Mouse (Mus musculus): ENCODE results near the gene Cbx8. TPM values are rescaled to one million over a fixed set of nuclear protein-coding genes. Genes with fewer than 3 reads are reported as not detected.

Cbx8 gene
- polyA plus RNA-seq, 1 experiment from 2014 or later: 9.3 TPM

GRCm38 (mm10) chr11:119014455-119014854, 26.3 kb downstream of the Cbx8 start:
- H3K4me2 ChIP-seq (replicated peaks; ENCODE audit: low read depth, low read length): no peak overlapping the region
- H3K4me1 ChIP-seq (replicated peaks; ENCODE audit: control insufficient read depth, insufficient read depth, low read length): no peaks in the 10 kb centered on the region
- H3K36me3 ChIP-seq (ENCODE audit: control insufficient read depth, insufficient read depth, low read length): no peaks in the 10 kb centered on the region
- WGBS: 88% methylated on average over 7 of the region's 7 CpGs
- H3K4me3 ChIP-seq (ENCODE audit: low read depth, low read length): no peak overlapping the region
- no peaks in the 10 kb centered on the region for H3K27me3 ChIP-seq (ENCODE audit: control insufficient read depth, insufficient read depth, low read length)
- ATAC-seq (ENCODE audit: low FRiP score) (no peak), DNase-seq (ENCODE audit: low spot score) (no peak)
- H3K9ac ChIP-seq (ENCODE audit: low read depth, low read length): no peak overlapping the region
- no peak overlapping the region for H3K27ac ChIP-seq (ENCODE audit: low read depth, low read length)
- no peaks in the 10 kb centered on the region for H3K9me3 ChIP-seq (ENCODE audit: control insufficient read depth, low read length)

- ATAC-seq (ENCODE audit: low FRiP score) (no peak), DNase-seq (ENCODE audit: low spot score) (no peak)
- peak overlapping the region; percentile 33; the same call in 1 of the 2 replicates for H3K4me2 ChIP-seq (replicated peaks; ENCODE audit: low read depth, low read length)
- H3K4me1 ChIP-seq (replicated peaks; ENCODE audit: control insufficient read depth, insufficient read depth, low read length): no peaks in the 10 kb centered on the region
- 0 out of 2 replicates have a peak overlapping the region, but pooled peaks have one; percentile 28 for H3K9ac ChIP-seq (ENCODE audit: low read depth, low read length)
- H3K9me3 ChIP-seq (ENCODE audit: control insufficient read depth, low read length): no peaks in the 10 kb centered on the region
- WGBS: 19% methylated on average over 21 of the region's 21 CpGs
- H3K36me3 ChIP-seq (ENCODE audit: control insufficient read depth, insufficient read depth, low read length): no peaks in the 10 kb centered on the region
- H3K4me3 ChIP-seq (ENCODE audit: low read depth, low read length): peak overlapping the region; percentile 8; the same call in 1 of the 2 replicates
- H3K27ac ChIP-seq (ENCODE audit: low read depth, low read length): no peak overlapping the region
- no peaks in the 10 kb centered on the region for H3K27me3 ChIP-seq (ENCODE audit: control insufficient read depth, insufficient read depth, low read length)
Observed at GRCm38 (mm10) chr11:119007461-119008456, 33.0 kb downstream of the Cbx8 start.

- Histone ChIP-seq H3K36me3 (ENCODE audit: control insufficient read depth, insufficient read depth, low read length) (no peaks in the 10 kb centered on the region), H3K4me2 (replicated peaks; ENCODE audit: low read depth, low read length) (no peak overlapping the region), H3K27ac (ENCODE audit: low read depth, low read length) (no peak overlapping the region), H3K9me3 (ENCODE audit: control insufficient read depth, low read length) (no peaks in the 10 kb centered on the region), H3K4me3 (ENCODE audit: low read depth, low read length) (no peak overlapping the region), H3K27me3 (ENCODE audit: control insufficient read depth, insufficient read depth, low read length) (no peaks in the 10 kb centered on the region), H3K9ac (ENCODE audit: low read depth, low read length) (no peak overlapping the region), H3K4me1 (replicated peaks; ENCODE audit: control insufficient read depth, insufficient read depth, low read length) (no peaks in the 10 kb centered on the region)
- ATAC-seq (ENCODE audit: low FRiP score) (no peak), DNase-seq (ENCODE audit: low spot score) (no peak)
- 84% methylated on average over 3 of the region's 3 CpGs for WGBS
Observed at GRCm38 (mm10) chr11:119006462-119006861, 34.3 kb downstream of the Cbx8 start.

- ATAC-seq (ENCODE audit: low FRiP score) (no peak), DNase-seq (ENCODE audit: low spot score) (no peak)
- Histone ChIP-seq H3K9me3 (ENCODE audit: control insufficient read depth, low read length) (no peaks in the 10 kb centered on the region), H3K27me3 (ENCODE audit: control insufficient read depth, insufficient read depth, low read length) (no peaks in the 10 kb centered on the region), H3K4me2 (replicated peaks; ENCODE audit: low read depth, low read length) (no peak overlapping the region), H3K4me1 (replicated peaks; ENCODE audit: control insufficient read depth, insufficient read depth, low read length) (no peaks in the 10 kb centered on the region), H3K27ac (ENCODE audit: low read depth, low read length) (no peak overlapping the region), H3K4me3 (ENCODE audit: low read depth, low read length) (no peak overlapping the region), H3K36me3 (ENCODE audit: control insufficient read depth, insufficient read depth, low read length) (no peaks in the 10 kb centered on the region), H3K9ac (ENCODE audit: low read depth, low read length) (no peak overlapping the region)
- WGBS: 89% methylated on average over 10 of the region's 10 CpGs
Observed at GRCm38 (mm10) chr11:119005547-119006275, 35.1 kb downstream of the Cbx8 start.

- Histone ChIP-seq H3K4me2 (replicated peaks; ENCODE audit: low read depth, low read length) (no peak overlapping the region), H3K27ac (ENCODE audit: low read depth, low read length) (no peak overlapping the region), H3K4me1 (replicated peaks; ENCODE audit: control insufficient read depth, insufficient read depth, low read length) (peaks cover 4% of the 10 kb centered on the region; the same call in 1 of the 2 replicates), H3K27me3 (ENCODE audit: control insufficient read depth, insufficient read depth, low read length) (peaks cover 2% of the 10 kb centered on the region; the same call in 1 of the 2 replicates), H3K4me3 (ENCODE audit: low read depth, low read length) (no peak overlapping the region), H3K36me3 (ENCODE audit: control insufficient read depth, insufficient read depth, low read length) (no peaks in the 10 kb centered on the region), H3K9ac (ENCODE audit: low read depth, low read length) (no peak overlapping the region), H3K9me3 (ENCODE audit: control insufficient read depth, low read length) (no peaks in the 10 kb centered on the region)
- 61% methylated on average over 4 of the region's 4 CpGs for WGBS
- ATAC-seq (ENCODE audit: low FRiP score): no peak
- no peak for DNase-seq (ENCODE audit: low spot score)
Observed at GRCm38 (mm10) chr11:119001493-119002128, 39.2 kb downstream of the Cbx8 start.

GRCm38 (mm10) chr11:119000877-119001276, 39.9 kb downstream of the Cbx8 start:
- 69% methylated on average over 2 of the region's 2 CpGs for WGBS
- Histone ChIP-seq H3K4me1 (replicated peaks; ENCODE audit: control insufficient read depth, insufficient read depth, low read length) (peaks cover 4% of the 10 kb centered on the region; the same call in 1 of the 2 replicates), H3K27ac (ENCODE audit: low read depth, low read length) (no peak overlapping the region), H3K27me3 (ENCODE audit: control insufficient read depth, insufficient read depth, low read length) (peaks cover 2% of the 10 kb centered on the region; the same call in 1 of the 2 replicates), H3K9ac (ENCODE audit: low read depth, low read length) (no peak overlapping the region), H3K36me3 (ENCODE audit: control insufficient read depth, insufficient read depth, low read length) (no peaks in the 10 kb centered on the region), H3K9me3 (ENCODE audit: control insufficient read depth, low read length) (no peaks in the 10 kb centered on the region), H3K4me2 (replicated peaks; ENCODE audit: low read depth, low read length) (no peak overlapping the region), H3K4me3 (ENCODE audit: low read depth, low read length) (no peak overlapping the region)
- DNase-seq (ENCODE audit: low spot score): no peak
- ATAC-seq (ENCODE audit: low FRiP score): no peak

GRCm38 (mm10) chr11:118999361-118999804, 41.4 kb downstream of the Cbx8 start:
- peak overlapping the region; percentile 41 for H3K4me2 ChIP-seq (replicated peaks; ENCODE audit: low read depth, low read length)
- peak overlapping the region; percentile 40 for H3K27ac ChIP-seq (ENCODE audit: low read depth, low read length)
- 5% methylated on average over 26 of the region's 26 CpGs for WGBS
- peaks cover 6% of the 10 kb centered on the region; the same call in 1 of the 2 replicates for H3K4me1 ChIP-seq (replicated peaks; ENCODE audit: control insufficient read depth, insufficient read depth, low read length)
- no peaks in the 10 kb centered on the region for H3K9me3 ChIP-seq (ENCODE audit: control insufficient read depth, low read length)
- no peaks in the 10 kb centered on the region for H3K36me3 ChIP-seq (ENCODE audit: control insufficient read depth, insufficient read depth, low read length)
- H3K27me3 ChIP-seq (ENCODE audit: control insufficient read depth, insufficient read depth, low read length): peaks cover 2% of the 10 kb centered on the region; the same call in 1 of the 2 replicates
- DNase-seq (ENCODE audit: low spot score) (peak; percentile 78), ATAC-seq (ENCODE audit: low FRiP score) (peak; percentile 79)
- H3K4me3 ChIP-seq (ENCODE audit: low read depth, low read length): peak overlapping the region; percentile 8; the same call in 1 of the 2 replicates
- peak overlapping the region; percentile 44; the same call in 1 of the 2 replicates for H3K9ac ChIP-seq (ENCODE audit: low read depth, low read length)

Measured in hindbrain, embryonic 11.5 days (tissue).